Mouse (Mus musculus) lung, adult 2 months (tissue): ENCODE results near the gene A930017K11Rik.

Experiments used
- CTCF ChIP-seq: fragments of 200-500 bp; IDR thresholded peaks from 2 replicates; pipeline ENCODE4 v1.5.1; 2011; ENCODE audit warnings: mild to moderate bottlenecking, low read length, control low read depth; ENCODE audit not compliant: insufficient read depth
- POLR2A ChIP-seq: fragments of 200-500 bp; IDR thresholded peaks from 2 replicates; pipeline ENCODE4 v1.6.1; 2011; ENCODE audit warnings: low read depth, mild to moderate bottlenecking, control low read depth, low read length, borderline replicate concordance; ENCODE audit errors: extremely low read depth

- TF ChIP-seq CTCF (no peak), POLR2A (no peak)
Observed at GRCm38 (mm10) chr17:25913186-25913876, 39.0 kb downstream of the A930017K11Rik start.
